Mouse (Mus musculus) megakaryocyte, embryonic 14.5 days (primary cell): ENCODE measurements at regions not wholly inside any gene's neighbourhood (a gene's known extent, or its start where the extent isn't known, plus 50 kb on each side); places are given as distances from the start of the nearest gene placed in this dataset.

ENCODE experiments used
- H3K27me3 ChIP-seq: replicated peaks from 2 replicates; pipeline ENCODE3; 2012; ENCODE audit warnings: inconsistent platforms
- H3K36me3 ChIP-seq: replicated peaks from 2 replicates; pipeline ENCODE3; 2012; ENCODE audit warnings: low read length, inconsistent platforms, mixed read lengths
- H3K4me1 ChIP-seq: 2 replicates; pipeline ENCODE4 v1.6.1; 2012; ENCODE audit warnings: inconsistent platforms
- H3K4me3 ChIP-seq: replicated peaks from 2 replicates; pipeline ENCODE3; 2012; ENCODE audit warnings: moderate library complexity, mild to moderate bottlenecking, inconsistent platforms
- H3K9me3 ChIP-seq: 2 replicates; pipeline ENCODE4 v1.6.1; 2012; ENCODE audit warnings: inconsistent platforms
- FLI1 ChIP-seq: IDR thresholded peaks from 2 replicates; pipeline ENCODE4 v1.6.1; 2012; ENCODE audit warnings: low read length, inconsistent platforms, mixed read lengths
- GATA1 ChIP-seq: IDR thresholded peaks from 3 replicates; pipeline ENCODE4 v1.6.1; 2012; ENCODE audit warnings: mixed read lengths, low read length, inconsistent platforms, borderline replicate concordance

DNA sequence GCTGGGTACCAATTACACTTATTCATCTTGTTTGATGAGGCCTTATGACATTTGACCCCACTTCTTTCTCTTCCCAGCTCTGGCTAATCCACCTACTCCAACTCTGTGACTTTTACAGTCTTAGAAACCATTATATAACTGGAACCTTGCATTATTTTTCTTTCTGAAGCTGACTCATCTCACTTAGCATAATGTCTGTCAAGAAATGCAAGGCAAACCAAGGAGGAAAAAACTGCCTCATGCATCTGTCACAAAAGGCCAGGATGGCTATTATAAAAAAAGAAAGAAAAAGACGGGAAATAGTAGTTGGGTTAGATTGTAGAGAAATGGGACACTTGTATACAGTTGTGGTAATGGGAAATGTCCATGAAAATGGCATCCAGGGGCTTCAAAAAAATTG is 141.9 kb downstream of the Slc35b3 start:
- no peak for TF ChIP-seq FLI1
- no peak for TF ChIP-seq GATA1

GRCm38 (mm10) chr13:38816296-38816695 is 144.4 kb downstream of the Slc35b3 start:
- no peak overlapping the region for H3K4me3 ChIP-seq

More for the DNA sequence above, 141.9 kb downstream of the Slc35b3 start:
- Histone ChIP-seq H3K9me3 (peaks cover 13% of the 10 kb centered on the region), H3K4me1 (no peaks in the 10 kb centered on the region), H3K4me3 (no peak overlapping the region), H3K27me3 (no peaks in the 10 kb centered on the region), H3K36me3 (no peaks in the 10 kb centered on the region)

DNA sequence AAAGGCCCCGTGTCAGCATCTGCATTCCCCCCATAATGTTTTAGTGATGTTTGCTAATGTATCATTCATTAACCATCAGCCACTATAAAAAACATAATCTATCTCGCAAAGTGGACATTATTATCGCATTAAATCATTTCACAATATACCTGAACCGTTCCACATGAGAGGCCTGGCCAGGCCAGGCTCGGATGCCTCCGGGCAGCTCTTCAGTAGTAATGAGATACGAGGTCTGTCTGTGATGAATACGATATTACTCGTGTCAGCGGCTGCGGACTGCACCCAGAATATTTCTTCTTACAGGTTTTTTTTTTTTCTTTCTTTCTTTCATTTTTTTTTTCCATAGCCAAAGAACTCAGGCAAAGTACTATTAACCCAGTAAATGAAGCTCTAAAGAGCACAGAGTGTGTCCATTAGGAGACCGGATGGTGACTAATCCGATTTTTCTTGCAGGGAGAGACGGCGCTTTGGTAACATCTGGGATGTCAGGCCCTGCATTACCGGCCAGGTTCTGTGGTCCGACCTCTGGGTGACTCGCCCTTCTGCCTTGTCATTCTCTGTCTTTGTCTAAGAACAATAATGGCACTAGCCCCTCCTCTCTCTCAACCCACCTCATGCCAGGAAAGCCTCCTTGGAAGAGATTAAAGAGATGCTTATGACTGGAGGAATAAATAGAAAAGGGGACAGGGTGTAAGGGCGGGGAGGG is 145.5 kb downstream of the Slc35b3 start:
- Histone ChIP-seq H3K4me1 (no peaks in the 10 kb centered on the region), H3K27me3 (no peaks in the 10 kb centered on the region), H3K4me3 (no peak overlapping the region), H3K36me3 (no peaks in the 10 kb centered on the region), H3K9me3 (peaks cover 25% of the 10 kb centered on the region)
- TF ChIP-seq FLI1, result no peak
- no peak for TF ChIP-seq GATA1

More at GRCm38 (mm10) chr13:38816296-38816695, 144.4 kb downstream of the Slc35b3 start:
- Histone ChIP-seq H3K27me3 (no peaks in the 10 kb centered on the region), H3K4me1 (no peaks in the 10 kb centered on the region), H3K9me3 (peaks cover 22% of the 10 kb centered on the region), H3K36me3 (no peaks in the 10 kb centered on the region)
- no peak for TF ChIP-seq FLI1
- no peak for TF ChIP-seq GATA1

GRCm38 (mm10) chr13:38798514-38798913 is 139.7 kb upstream of the Eef1e1 start:
- Histone ChIP-seq H3K9me3 (peaks cover 10% of the 10 kb centered on the region; the same call in 1 of the 2 replicates), H3K36me3 (no peaks in the 10 kb centered on the region), H3K27me3 (no peaks in the 10 kb centered on the region), H3K4me3 (no peak overlapping the region), H3K4me1 (no peaks in the 10 kb centered on the region)
- TF ChIP-seq GATA1 (no peak), FLI1 (no peak)

DNA sequence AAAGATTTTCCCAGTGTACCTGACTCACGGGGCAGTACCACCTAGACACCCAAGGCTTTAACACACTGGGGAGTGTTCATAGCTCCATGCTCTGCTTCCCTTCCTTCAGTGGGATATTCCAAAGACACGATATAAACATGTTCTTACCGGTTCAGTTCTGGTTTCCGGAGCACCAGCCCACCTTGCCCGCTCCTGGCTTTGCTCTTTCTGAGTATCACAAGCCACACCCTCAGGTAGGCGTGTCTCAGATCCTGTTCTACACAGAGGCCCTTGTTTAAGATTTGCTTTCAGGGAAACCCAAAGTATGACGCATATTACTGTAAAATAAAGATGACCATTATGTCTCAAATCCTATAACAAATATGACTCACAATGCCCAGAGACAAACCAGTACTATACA is 134.6 kb upstream of the Eef1e1 start:
- Histone ChIP-seq H3K36me3 (no peaks in the 10 kb centered on the region), H3K4me3 (no peak overlapping the region), H3K4me1 (no peaks in the 10 kb centered on the region), H3K9me3 (no peaks in the 10 kb centered on the region), H3K27me3 (no peaks in the 10 kb centered on the region)
- no peak for TF ChIP-seq GATA1
- no peak for TF ChIP-seq FLI1

- H3K36me3 ChIP-seq, result no peaks in the 10 kb centered on the region
- no peaks in the 10 kb centered on the region for H3K4me1 ChIP-seq
- TF ChIP-seq FLI1 (no peak), GATA1 (no peak)
- no peaks in the 10 kb centered on the region for H3K27me3 ChIP-seq
- H3K4me3 ChIP-seq, result no peak overlapping the region
- H3K9me3 ChIP-seq, result peaks cover 5% of the 10 kb centered on the region; the same call in 1 of the 2 replicates
These were observed 121.8 kb upstream of the Eef1e1 start for GRCm38 (mm10) chr13:38780630-38781010.

- TF ChIP-seq GATA1 (no peak), FLI1 (no peak)
- H3K4me3 ChIP-seq, result no peak overlapping the region
- H3K9me3 ChIP-seq, result peaks cover 5% of the 10 kb centered on the region; the same call in 1 of the 2 replicates
- H3K36me3 ChIP-seq, result no peaks in the 10 kb centered on the region
- no peaks in the 10 kb centered on the region for H3K4me1 ChIP-seq
- no peaks in the 10 kb centered on the region for H3K27me3 ChIP-seq
These were observed 121.2 kb upstream of the Eef1e1 start for GRCm38 (mm10) chr13:38779984-38780629.

DNA sequence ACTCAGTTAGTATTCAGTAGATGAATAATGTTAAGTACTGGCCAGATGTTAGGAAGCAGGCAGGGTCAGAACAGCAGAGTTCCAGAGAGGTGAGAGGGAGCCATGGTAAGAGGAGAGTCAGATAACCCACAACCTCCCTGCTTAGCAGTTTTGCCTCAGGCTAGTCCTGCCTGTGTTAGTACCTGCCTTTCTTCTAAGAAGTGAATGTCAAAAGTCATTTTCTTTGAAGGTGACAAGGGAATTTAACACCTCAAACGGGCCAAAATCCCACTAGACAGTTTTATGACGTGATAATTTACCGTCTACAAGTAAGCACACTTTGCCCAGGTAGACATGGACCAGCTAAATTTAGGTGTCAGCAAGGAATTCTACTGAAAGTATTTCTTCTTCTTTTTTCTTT is 117.7 kb upstream of the Eef1e1 start:
- TF ChIP-seq GATA1 (no peak), FLI1 (no peak)

DNA sequence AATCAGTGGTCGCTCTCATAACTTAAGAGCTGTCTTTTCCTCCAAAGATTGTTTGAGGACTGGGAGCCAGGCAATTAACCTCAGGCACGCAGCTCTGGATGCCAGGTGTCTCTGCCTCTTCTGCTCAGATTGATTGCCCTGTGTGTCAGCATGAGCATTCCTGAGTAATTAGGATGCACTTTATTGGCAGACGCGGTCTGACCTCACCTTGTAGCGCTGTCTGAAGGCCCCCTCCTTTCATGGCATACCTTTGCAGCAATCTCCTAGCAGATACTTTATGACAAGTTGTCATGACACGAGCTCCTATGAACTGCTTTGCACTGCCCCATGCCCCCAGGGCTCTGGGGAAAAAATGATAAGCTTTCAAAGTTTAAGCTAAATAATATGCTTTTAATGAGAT is 114.1 kb upstream of the Eef1e1 start:
- H3K4me1 ChIP-seq, result no peaks in the 10 kb centered on the region
- peaks cover 9% of the 10 kb centered on the region for H3K9me3 ChIP-seq
- H3K27me3 ChIP-seq, result no peaks in the 10 kb centered on the region
- H3K4me3 ChIP-seq, result no peak overlapping the region
- TF ChIP-seq FLI1, result no peak
- no peak for TF ChIP-seq GATA1
- H3K36me3 ChIP-seq, result no peaks in the 10 kb centered on the region

More for the DNA sequence above, 117.7 kb upstream of the Eef1e1 start:
- H3K4me1 ChIP-seq, result no peaks in the 10 kb centered on the region
- no peaks in the 10 kb centered on the region for H3K36me3 ChIP-seq
- peaks cover 5% of the 10 kb centered on the region; the same call in 1 of the 2 replicates for H3K9me3 ChIP-seq
- H3K27me3 ChIP-seq, result no peaks in the 10 kb centered on the region
- no peak overlapping the region for H3K4me3 ChIP-seq

DNA sequence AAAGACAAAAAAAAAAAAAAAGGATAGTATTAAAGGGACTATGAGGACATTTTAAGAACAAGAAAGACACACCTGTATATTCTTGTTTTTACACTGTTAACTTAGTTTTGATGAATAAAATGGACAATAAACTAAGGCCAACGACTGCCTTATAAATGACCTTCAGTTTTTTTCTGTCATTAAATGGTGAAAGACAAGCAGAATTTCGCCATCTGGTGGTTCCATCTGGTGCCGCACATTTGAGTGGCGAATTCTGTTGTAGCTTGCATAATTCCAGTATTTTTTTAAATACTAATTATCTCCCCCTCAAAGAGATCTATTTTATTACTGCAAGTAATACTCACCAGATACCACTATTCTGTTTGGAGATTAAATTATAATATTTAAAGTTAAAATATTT is 107.3 kb upstream of the Eef1e1 start:
- H3K4me1 ChIP-seq, result no peaks in the 10 kb centered on the region
- TF ChIP-seq FLI1 (no peak), GATA1 (no peak)
- H3K4me3 ChIP-seq, result no peak overlapping the region
- H3K36me3 ChIP-seq, result no peaks in the 10 kb centered on the region
- no peaks in the 10 kb centered on the region for H3K27me3 ChIP-seq
- peaks cover 8% of the 10 kb centered on the region for H3K9me3 ChIP-seq
